Mouse (Mus musculus) lung, postnatal 0 days (tissue): ENCODE measurements around the gene Prkg1.
A peak's percentile ranks its signal among the peaks of the same experiment; 100 is the strongest.

Experiments used
- CTCF ChIP-seq: IDR thresholded peaks from 2 replicates; pipeline ENCODE4 v1.5.1; 2016; ENCODE audit warnings: antibody characterized with exemption, mild to moderate bottlenecking
- EP300 ChIP-seq: IDR thresholded peaks from 2 replicates; pipeline ENCODE4 v1.6.1; 2016; ENCODE audit warnings: antibody characterized with exemption, mild to moderate bottlenecking, control low read depth

- TF ChIP-seq CTCF (peak; percentile 44), EP300 (no peak)
These were observed 49.9 kb downstream of the Prkg1 start for GRCm38 (mm10) chr19:31714900-31715299.
